Mouse (Mus musculus): Measurements from ENCODE around the gene Ypel3. TPM values are rescaled to one million over a fixed set of nuclear protein-coding genes. Genes with fewer than 3 reads are reported as not detected.
A peak's percentile ranks its signal among the peaks of the same experiment; 100 is the strongest.

The Ypel3 gene
- polyA plus RNA-seq, 1 experiment from 2014 or later = 77.2 TPM

GRCm38 (mm10) chr7:126782693-126783092 is 5.9 kb downstream of the Ypel3 start:
- H3K9ac ChIP-seq = 0 out of 2 replicates have a peak overlapping the region, but pooled peaks have one; percentile 18
- H3K4me2 ChIP-seq = no peak overlapping the region
- 73% methylated on average over 13 of the region's 13 CpGs for WGBS (ENCODE audit: insufficient replicate concordance)
- H3K27me3 ChIP-seq (replicated peaks) = no peaks in the 10 kb centered on the region
- peaks cover 50% of the 10 kb centered on the region for H3K4me1 ChIP-seq
- peak overlapping the region; percentile 64; the same call in 1 of the 2 replicates for H3K27ac ChIP-seq
- ATAC-seq = no peak
- no peaks in the 10 kb centered on the region for H3K9me3 ChIP-seq (replicated peaks)
- no peak overlapping the region for H3K4me3 ChIP-seq
- H3K36me3 ChIP-seq = peaks cover 69% of the 10 kb centered on the region

GRCm38 (mm10) chr7:126784469-126784868 is 7.7 kb downstream of the Ypel3 start:
- Histone ChIP-seq H3K4me2 (no peak overlapping the region), H3K9ac (no peak overlapping the region), H3K27me3 (replicated peaks) (no peaks in the 10 kb centered on the region), H3K9me3 (replicated peaks) (no peaks in the 10 kb centered on the region), H3K27ac (no peak overlapping the region), H3K4me3 (no peak overlapping the region), H3K36me3 (peaks cover 71% of the 10 kb centered on the region), H3K4me1 (peaks cover 34% of the 10 kb centered on the region)
- WGBS (ENCODE audit: insufficient replicate concordance) = 82% methylated on average over 7 of the region's 7 CpGs
- no peak for ATAC-seq

GRCm38 (mm10) chr7:126785056-126785455 is 8.3 kb downstream of the Ypel3 start:
- H3K9me3 ChIP-seq (replicated peaks) = no peaks in the 10 kb centered on the region
- no peak overlapping the region for H3K27ac ChIP-seq
- no peak overlapping the region for H3K9ac ChIP-seq
- 78% methylated on average over 4 of the region's 4 CpGs for WGBS (ENCODE audit: insufficient replicate concordance)
- peaks cover 32% of the 10 kb centered on the region for H3K4me1 ChIP-seq
- no peak overlapping the region for H3K4me2 ChIP-seq
- peaks cover 77% of the 10 kb centered on the region for H3K36me3 ChIP-seq
- H3K4me3 ChIP-seq = no peak overlapping the region
- no peak for ATAC-seq
- no peaks in the 10 kb centered on the region for H3K27me3 ChIP-seq (replicated peaks)

- Histone ChIP-seq H3K9me3 (replicated peaks) (no peaks in the 10 kb centered on the region), H3K9ac (no peak overlapping the region), H3K27ac (no peak overlapping the region), H3K27me3 (replicated peaks) (no peaks in the 10 kb centered on the region), H3K4me1 (peaks cover 32% of the 10 kb centered on the region), H3K4me2 (no peak overlapping the region), H3K36me3 (peaks cover 85% of the 10 kb centered on the region), H3K4me3 (no peak overlapping the region)
- 86% methylated on average over 14 of the region's 14 CpGs for WGBS (ENCODE audit: insufficient replicate concordance)
- no peak for ATAC-seq
Measured at GRCm38 (mm10) chr7:126786142-126786541, 9.4 kb downstream of the Ypel3 start.

GRCm38 (mm10) chr7:126789141-126789540 is 12.4 kb downstream of the Ypel3 start:
- Histone ChIP-seq H3K27me3 (replicated peaks) (no peaks in the 10 kb centered on the region), H3K9me3 (replicated peaks) (no peaks in the 10 kb centered on the region), H3K4me3 (no peak overlapping the region), H3K4me2 (no peak overlapping the region), H3K9ac (no peak overlapping the region), H3K27ac (no peak overlapping the region), H3K36me3 (peaks cover 72% of the 10 kb centered on the region), H3K4me1 (peaks cover 37% of the 10 kb centered on the region)
- 87% methylated on average over 4 of the region's 4 CpGs for WGBS (ENCODE audit: insufficient replicate concordance)
- no peak for ATAC-seq

GRCm38 (mm10) chr7:126791851-126792720 is 15.3 kb downstream of the Ypel3 start, which contains the start of gene Ppp4c:
Gene Ppp4c (minus strand): TSS chr7:126792496.
- Histone ChIP-seq H3K4me3 (peak within 1 kb of the TSS; percentile 93), H3K9me3 (replicated peaks) (no peaks in the 10 kb centered on the region), H3K4me2 (peak within 1 kb of the TSS; percentile 92), H3K9ac (peak within 1 kb of the TSS; percentile 96), H3K4me1 (peaks cover 67% of the 10 kb centered on the region), H3K27me3 (replicated peaks) (no peaks in the 10 kb centered on the region), H3K36me3 (peaks cover 71% of the 10 kb centered on the region), H3K27ac (peak within 1 kb of the TSS; percentile 93)
- ATAC-seq = peak; percentile 91
- WGBS (ENCODE audit: insufficient replicate concordance) = under 1% methylated on average over 81 of the region's 83 CpGs

GRCm38 (mm10) chr7:126792721-126793443 is 16.1 kb downstream of the Ypel3 start:
- H3K36me3 ChIP-seq = peaks cover 70% of the 10 kb centered on the region

GRCm38 (mm10) chr7:126793456-126794270 is 16.9 kb downstream of the Ypel3 start:
- H3K36me3 ChIP-seq = peaks cover 62% of the 10 kb centered on the region
- H3K4me3 ChIP-seq = 0 out of 2 replicates have a peak overlapping the region, but pooled peaks have one; percentile 93
- H3K27ac ChIP-seq = peak overlapping the region; percentile 93
- H3K4me2 ChIP-seq = peak overlapping the region; percentile 92
- H3K9me3 ChIP-seq (replicated peaks) = no peaks in the 10 kb centered on the region
- H3K27me3 ChIP-seq (replicated peaks) = no peaks in the 10 kb centered on the region
- H3K9ac ChIP-seq = peak overlapping the region; percentile 96; the same call in 1 of the 2 replicates
- no peak for ATAC-seq
- WGBS (ENCODE audit: insufficient replicate concordance) = 71% methylated on average over 4 of the region's 4 CpGs
- peaks cover 81% of the 10 kb centered on the region for H3K4me1 ChIP-seq

More at GRCm38 (mm10) chr7:126792721-126793443, 16.1 kb downstream of the Ypel3 start:
- peak overlapping the region; percentile 96 for H3K9ac ChIP-seq
- no peaks in the 10 kb centered on the region for H3K9me3 ChIP-seq (replicated peaks)
- H3K27me3 ChIP-seq (replicated peaks) = no peaks in the 10 kb centered on the region
- peak; percentile 9; the same call in 1 of the 2 replicates for ATAC-seq
- peak overlapping the region; percentile 93 for H3K27ac ChIP-seq
- peak overlapping the region; percentile 92 for H3K4me2 ChIP-seq
- H3K4me3 ChIP-seq = peak overlapping the region; percentile 93
- 20% methylated on average over 11 of the region's 11 CpGs for WGBS (ENCODE audit: insufficient replicate concordance)
- peaks cover 75% of the 10 kb centered on the region for H3K4me1 ChIP-seq

GRCm38 (mm10) chr7:126794271-126794605 is 17.5 kb downstream of the Ypel3 start:
- Histone ChIP-seq H3K4me2 (no peak overlapping the region), H3K27ac (peak overlapping the region; percentile 41; the same call in 1 of the 2 replicates), H3K4me3 (no peak overlapping the region), H3K36me3 (peaks cover 57% of the 10 kb centered on the region), H3K27me3 (replicated peaks) (no peaks in the 10 kb centered on the region), H3K4me1 (peaks cover 81% of the 10 kb centered on the region), H3K9me3 (replicated peaks) (no peaks in the 10 kb centered on the region), H3K9ac (no peak overlapping the region)
- ATAC-seq = no peak
- 42% methylated on average over 4 of the region's 4 CpGs for WGBS (ENCODE audit: insufficient replicate concordance)

- H3K9me3 ChIP-seq (replicated peaks) = no peaks in the 10 kb centered on the region
- WGBS (ENCODE audit: insufficient replicate concordance) = 77% methylated on average over 16 of the region's 16 CpGs
- H3K4me2 ChIP-seq = no peak overlapping the region
- H3K27me3 ChIP-seq (replicated peaks) = no peaks in the 10 kb centered on the region
- peaks cover 42% of the 10 kb centered on the region for H3K36me3 ChIP-seq
- no peak overlapping the region for H3K4me3 ChIP-seq
- H3K9ac ChIP-seq = no peak overlapping the region
- ATAC-seq = no peak
- H3K27ac ChIP-seq = 0 out of 2 replicates have a peak overlapping the region, but pooled peaks have one; percentile 17
- H3K4me1 ChIP-seq = peaks cover 84% of the 10 kb centered on the region
Measured at GRCm38 (mm10) chr7:126795387-126796317, 18.9 kb downstream of the Ypel3 start.

Measured in liver, embryonic 12.5 days (tissue).